Mouse (Mus musculus): ENCODE data around the gene Lrrk1. TPM values are rescaled to one million over a fixed set of nuclear protein-coding genes. Genes with fewer than 3 reads are reported as not detected.

The Lrrk1 gene
- polyA plus RNA-seq, 1 experiment = 76.4 TPM

GRCm38 (mm10) chr7:66406971-66407370 lies 18.8 kb upstream of the Lrrk1 start:
- WGBS = 67% methylated on average over 8 of the region's 8 CpGs

DNA sequence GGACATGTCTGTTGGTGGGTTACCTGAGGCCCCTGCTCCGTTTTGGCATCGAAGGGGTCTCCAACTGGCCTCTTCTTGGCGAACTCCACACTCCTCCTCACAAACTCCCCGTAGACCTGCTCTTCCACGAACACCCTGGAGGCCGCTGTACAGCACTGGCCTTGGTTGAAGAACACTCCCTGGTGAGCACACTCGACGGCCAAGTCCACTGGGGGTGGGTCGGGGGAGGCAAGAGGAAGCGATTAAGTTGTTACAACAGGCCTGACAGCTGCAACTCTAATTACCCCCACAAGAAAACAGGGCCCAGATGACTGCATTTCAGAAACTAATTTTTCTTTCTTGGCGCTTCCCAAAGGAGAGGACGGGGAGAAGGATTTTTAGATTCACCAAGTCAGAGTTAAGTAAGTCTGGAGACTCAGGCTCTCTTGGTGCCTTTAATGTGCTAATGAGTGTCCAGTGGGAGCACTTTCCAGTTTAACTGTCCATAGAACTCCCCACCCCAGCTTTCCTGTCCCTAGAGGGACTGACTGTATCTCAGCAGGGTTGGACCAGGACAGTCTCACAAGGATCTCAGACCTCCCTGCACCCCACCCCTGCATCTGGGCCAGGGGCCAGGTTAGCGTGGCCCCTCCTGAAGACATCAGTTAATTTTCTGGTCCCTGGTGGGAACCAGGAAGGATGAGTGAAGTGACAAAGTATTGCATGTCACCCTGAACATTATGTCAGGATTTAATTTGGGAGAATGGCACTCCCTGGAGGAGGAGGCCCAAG lies 18.0 kb upstream of the Lrrk1 start:
- 59% methylated on average over 13 of the region's 13 CpGs for WGBS
- TF ChIP-seq CTCF (IDR thresholded peaks at IDR 0.05; ENCODE audit: insufficient read depth, low read length) (no peak), POLR2A (IDR thresholded peaks at IDR 0.05; ENCODE audit: borderline replicate concordance, extremely low read depth, low read depth, low read length) (no peak)
- Histone ChIP-seq H3K4me1 (ENCODE audit: control insufficient read depth, insufficient read depth, low read length) (no peaks in the 10 kb centered on the region), H3K4me3 (replicated peaks; ENCODE audit: extremely low read depth, low read depth, low read length) (no peak overlapping the region)
- DNase-seq = no peak

More at GRCm38 (mm10) chr7:66406971-66407370, 18.8 kb upstream of the Lrrk1 start:
- TF ChIP-seq CTCF (IDR thresholded peaks at IDR 0.05; ENCODE audit: insufficient read depth, low read length) (no peak), POLR2A (IDR thresholded peaks at IDR 0.05; ENCODE audit: borderline replicate concordance, extremely low read depth, low read depth, low read length) (no peak)
- Histone ChIP-seq H3K4me3 (replicated peaks; ENCODE audit: extremely low read depth, low read depth, low read length) (no peak overlapping the region), H3K4me1 (ENCODE audit: control insufficient read depth, insufficient read depth, low read length) (no peaks in the 10 kb centered on the region)
- DNase-seq = no peak

- Histone ChIP-seq H3K4me3 (replicated peaks; ENCODE audit: extremely low read depth, low read depth, low read length) (no peak overlapping the region), H3K4me1 (ENCODE audit: control insufficient read depth, insufficient read depth, low read length) (no peaks in the 10 kb centered on the region)
- WGBS = 53% methylated on average over 11 of the region's 11 CpGs
- TF ChIP-seq CTCF (IDR thresholded peaks at IDR 0.05; ENCODE audit: insufficient read depth, low read length) = no peak
- no peak for TF ChIP-seq POLR2A (IDR thresholded peaks at IDR 0.05; ENCODE audit: borderline replicate concordance, extremely low read depth, low read depth, low read length)
- DNase-seq = no peak
Measured at GRCm38 (mm10) chr7:66405541-66405940, 17.4 kb upstream of the Lrrk1 start.

DNA sequence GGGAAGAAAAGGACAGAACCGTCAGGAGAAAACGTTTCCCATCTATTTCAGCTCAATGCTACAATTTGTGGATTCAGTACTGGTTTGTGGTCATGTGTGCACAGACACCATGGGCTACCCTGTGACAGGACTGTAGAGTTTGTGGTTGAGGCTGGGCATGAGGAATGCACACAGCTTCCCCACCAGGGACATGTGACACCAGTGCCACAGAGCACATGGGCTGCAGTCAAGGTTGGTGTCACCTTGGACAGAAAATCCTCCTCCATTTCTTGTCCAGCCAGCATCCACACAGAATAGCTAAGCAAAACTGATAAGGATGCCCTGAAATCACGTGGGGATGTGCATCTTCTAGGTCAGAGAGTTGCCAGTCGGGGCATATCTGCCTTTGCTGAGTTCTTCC lies 16.7 kb upstream of the Lrrk1 start:
- no peaks in the 10 kb centered on the region for H3K4me1 ChIP-seq (ENCODE audit: control insufficient read depth, insufficient read depth, low read length)
- TF ChIP-seq CTCF (IDR thresholded peaks at IDR 0.05; ENCODE audit: insufficient read depth, low read length) = no peak
- no peak for TF ChIP-seq POLR2A (IDR thresholded peaks at IDR 0.05; ENCODE audit: borderline replicate concordance, extremely low read depth, low read depth, low read length)
- 69% methylated on average over 4 of the region's 4 CpGs for WGBS
- DNase-seq = no peak
- no peak overlapping the region for H3K4me3 ChIP-seq (replicated peaks; ENCODE audit: extremely low read depth, low read depth, low read length)

DNA sequence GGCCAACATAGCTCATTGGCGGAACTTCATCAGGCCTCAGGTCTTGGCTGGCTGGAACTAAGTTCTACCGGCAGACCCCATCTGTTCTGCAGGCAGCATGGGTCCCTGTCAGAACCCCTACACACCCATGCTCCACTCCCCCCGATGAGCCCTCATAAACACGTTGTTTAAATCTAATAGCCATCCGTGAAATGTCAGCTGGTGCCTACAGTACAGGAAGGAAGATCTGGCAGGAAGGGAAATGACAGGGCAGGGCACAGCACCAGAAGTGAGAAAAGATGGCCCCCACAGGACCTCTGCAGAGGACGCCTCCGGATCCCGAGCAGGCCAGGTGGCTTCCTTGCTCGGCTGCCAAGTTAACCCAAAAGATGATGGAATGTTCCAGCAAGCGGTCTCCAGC lies 16.0 kb upstream of the Lrrk1 start:
- no peak for DNase-seq
- TF ChIP-seq CTCF (IDR thresholded peaks at IDR 0.05; ENCODE audit: insufficient read depth, low read length) (no peak), POLR2A (IDR thresholded peaks at IDR 0.05; ENCODE audit: borderline replicate concordance, extremely low read depth, low read depth, low read length) (no peak)
- 47% methylated on average over 10 of the region's 10 CpGs for WGBS

DNA sequence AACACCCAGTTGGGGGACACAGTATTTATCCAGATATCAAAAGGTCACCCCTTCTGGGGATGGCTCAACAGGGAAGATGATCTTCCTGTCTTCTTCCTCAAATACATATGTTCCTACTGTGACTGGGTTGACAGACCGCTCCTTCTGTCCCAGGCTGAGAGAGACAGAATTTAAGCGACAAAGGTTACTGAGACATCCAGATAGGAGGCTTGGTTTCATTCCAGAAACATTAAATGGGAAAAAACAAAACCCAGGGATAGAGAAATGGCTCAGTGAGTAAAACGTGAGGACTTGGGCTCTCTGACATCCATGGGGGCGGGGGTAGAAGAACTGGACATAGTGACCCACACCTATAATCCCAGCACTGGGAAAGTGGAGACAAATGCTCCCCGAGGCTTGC lies 14.7 kb upstream of the Lrrk1 start:
- no peak for DNase-seq
- WGBS = 89% methylated on average over 5 of the region's 5 CpGs
- TF ChIP-seq POLR2A (IDR thresholded peaks at IDR 0.05; ENCODE audit: borderline replicate concordance, extremely low read depth, low read depth, low read length) = no peak
- TF ChIP-seq CTCF (IDR thresholded peaks at IDR 0.05; ENCODE audit: insufficient read depth, low read length) = no peak
- Histone ChIP-seq H3K4me3 (replicated peaks; ENCODE audit: extremely low read depth, low read depth, low read length) (no peak overlapping the region), H3K4me1 (ENCODE audit: control insufficient read depth, insufficient read depth, low read length) (no peaks in the 10 kb centered on the region)

More for the DNA sequence above, 16.0 kb upstream of the Lrrk1 start:
- H3K4me1 ChIP-seq (ENCODE audit: control insufficient read depth, insufficient read depth, low read length) = no peaks in the 10 kb centered on the region
- H3K4me3 ChIP-seq (replicated peaks; ENCODE audit: extremely low read depth, low read depth, low read length) = no peak overlapping the region

DNA sequence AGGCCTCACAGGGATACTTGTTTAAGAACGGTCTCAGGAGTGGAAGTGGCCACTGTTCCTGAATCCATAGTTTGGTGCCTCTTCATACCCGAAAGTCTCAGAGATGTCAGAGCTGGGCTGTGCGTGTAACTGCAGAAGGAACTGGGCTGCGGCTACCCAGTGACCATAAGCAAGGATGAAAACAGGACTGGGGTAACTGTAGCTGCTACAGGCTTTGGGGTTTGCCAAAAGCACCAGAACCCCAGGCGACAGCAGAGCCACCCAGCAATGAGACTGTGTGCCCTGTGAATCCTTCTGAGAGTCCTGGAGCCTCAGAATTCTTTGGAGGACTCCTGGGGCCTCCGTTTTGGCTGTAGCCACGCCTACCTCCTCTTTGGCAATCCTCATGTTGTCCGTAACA lies 13.5 kb upstream of the Lrrk1 start:
- WGBS = 70% methylated on average over 8 of the region's 8 CpGs
- H3K4me1 ChIP-seq (ENCODE audit: control insufficient read depth, insufficient read depth, low read length) = no peaks in the 10 kb centered on the region
- H3K4me3 ChIP-seq (replicated peaks; ENCODE audit: extremely low read depth, low read depth, low read length) = no peak overlapping the region
- TF ChIP-seq POLR2A (IDR thresholded peaks at IDR 0.05; ENCODE audit: borderline replicate concordance, extremely low read depth, low read depth, low read length) (no peak), CTCF (IDR thresholded peaks at IDR 0.05; ENCODE audit: insufficient read depth, low read length) (no peak)
- no peak for DNase-seq

GRCm38 (mm10) chr7:66397288-66397687 lies 9.1 kb upstream of the Lrrk1 start:
- no peak for TF ChIP-seq CTCF (IDR thresholded peaks at IDR 0.05; ENCODE audit: insufficient read depth, low read length)
- TF ChIP-seq POLR2A (IDR thresholded peaks at IDR 0.05; ENCODE audit: borderline replicate concordance, extremely low read depth, low read depth, low read length) = no peak
- no peaks in the 10 kb centered on the region for H3K4me1 ChIP-seq (ENCODE audit: control insufficient read depth, insufficient read depth, low read length)
- 76% methylated on average over 3 of the region's 3 CpGs for WGBS
- no peak overlapping the region for H3K4me3 ChIP-seq (replicated peaks; ENCODE audit: extremely low read depth, low read depth, low read length)
- DNase-seq = no peak

DNA sequence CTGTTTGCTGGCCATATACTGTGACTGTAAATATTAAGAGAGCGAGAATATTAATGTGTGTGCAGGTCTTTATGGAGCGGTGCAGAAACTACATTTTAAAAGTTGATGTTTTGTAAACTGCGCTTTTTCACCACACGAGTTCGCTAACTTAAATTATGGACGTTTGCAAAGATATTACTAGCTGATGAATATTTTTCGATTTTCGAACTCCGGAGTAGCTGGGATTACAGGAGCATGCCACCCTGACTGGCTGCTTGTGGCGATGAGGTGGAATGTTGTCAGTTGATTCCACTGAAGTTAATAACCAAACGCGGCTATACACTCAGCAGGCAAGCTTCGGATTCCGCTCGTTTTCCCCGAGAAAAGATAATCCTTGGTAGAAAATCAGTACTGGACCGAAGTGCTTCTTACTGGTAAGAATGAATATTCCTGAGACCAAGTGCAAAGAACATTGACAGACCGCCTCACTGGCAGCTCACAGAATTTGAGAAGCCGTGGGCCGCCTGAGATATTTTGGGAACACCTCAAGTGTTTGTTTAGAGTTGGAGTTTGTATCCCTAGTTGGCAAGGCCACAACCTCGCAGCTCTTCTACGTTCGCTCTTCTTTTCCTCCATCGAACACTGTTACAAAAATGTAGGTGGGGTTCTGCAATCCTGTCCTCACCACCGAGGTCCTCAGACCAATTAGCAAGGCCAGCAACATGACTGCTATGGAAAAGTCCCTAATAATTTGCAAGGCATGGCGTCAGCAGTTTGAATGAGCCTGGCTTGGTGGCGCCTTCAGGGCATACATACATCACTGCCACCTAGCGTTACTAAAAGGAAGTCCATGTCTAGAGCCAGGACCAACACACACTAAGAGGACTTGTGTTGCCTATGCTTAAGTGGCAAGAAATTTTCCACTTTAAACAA lies 727 bp upstream of the Lrrk1 start:
- TF ChIP-seq POLR2A (IDR thresholded peaks at IDR 0.05; ENCODE audit: borderline replicate concordance, extremely low read depth, low read depth, low read length) = no peak
- peak; percentile 90 for TF ChIP-seq CTCF (IDR thresholded peaks at IDR 0.05; ENCODE audit: insufficient read depth, low read length)
- Histone ChIP-seq H3K4me1 (ENCODE audit: control insufficient read depth, insufficient read depth, low read length) (peaks cover 6% of the 10 kb centered on the region), H3K4me3 (replicated peaks; ENCODE audit: extremely low read depth, low read depth, low read length) (peak overlapping the region; percentile 87)
- DNase-seq = peak; percentile 76
- WGBS = 8% methylated on average over 28 of the region's 28 CpGs
